Mouse (Mus musculus): ENCODE data around the gene Pnkd.

- no peak for TF ChIP-seq USF1 (IDR thresholded peaks at IDR 0.05; ENCODE audit: low read depth)
- no peak for TF ChIP-seq CTCF (IDR thresholded peaks at IDR 0.05; ENCODE audit: control insufficient read depth, insufficient read depth, insufficient read length)
Measured at GRCm38 (mm10) chr1:74332241-74332763, 47.6 kb downstream of the Pnkd start.

All from C2C12 (cell line).